Mouse (Mus musculus) midbrain, embryonic 13.5 days (tissue): Measurements from ENCODE around the gene Syt17. TPM values are rescaled to one million over a fixed set of nuclear protein-coding genes. Genes with fewer than 3 reads are reported as not detected.

Source experiments
- polyA plus RNA-seq: library from polyadenylated mRNA; unstranded; fragments of >200 nt; fragmentation: Nextera tagmentation; extraction: Ambion mirVana; gene quantifications from 2 replicates; pipeline ENCODE4 v1.2.1, GENCODE M21; 2015

Syt17 gene
- polyA plus RNA-seq, 1 experiment from 2014 or later, result 9.6 TPM

Other genes starting within 250 kb of the Syt17 start
- gene Smg1, start 204.6 kb downstream of the Syt17 start, polyA plus RNA-seq, result 19.0 and 21.1 TPM in 2 replicates
- gene Itpripl2, start 43.8 kb upstream of the Syt17 start, polyA plus RNA-seq, result 0.75 and 0.79 TPM in 2 replicates
- gene Coq7, start 85.1 kb upstream of the Syt17 start, polyA plus RNA-seq, result 98.8 and 110 TPM in 2 replicates
- gene Tmc7, start 136.5 kb upstream of the Syt17 start, polyA plus RNA-seq, result 6.2 and 6.4 TPM in 2 replicates
- gene Tmc5, start 149.1 kb upstream of the Syt17 start, polyA plus RNA-seq, result 0.22 and 0.28 TPM in 2 replicates